Mouse (Mus musculus) midbrain, embryonic 12.5 days (tissue): ENCODE results near the gene Lrrc46. TPM values are rescaled to one million over a fixed set of nuclear protein-coding genes. Genes with fewer than 3 reads are reported as not detected.

Source experiments
- ATAC-seq: fragments of 200-750 bp; cut with Nextera tagmentation; 2 replicates; pipeline ENCODE4 v1.8.0; 2017; ENCODE audit warnings: low read depth, moderate TSS enrichment, moderate library complexity; ENCODE audit not compliant: low FRiP score
- H3K27ac ChIP-seq: fragments of 300-500 bp; sonication (generic); replicated peaks from 2 replicates; pipeline ENCODE4 v1.5.1; 2016; ENCODE audit warnings: mild to moderate bottlenecking
- H3K27me3 ChIP-seq: fragments of 300-500 bp; sonication (generic); 2 replicates; pipeline ENCODE4 v1.6.1; 2016; ENCODE audit warnings: mild to moderate bottlenecking
- H3K36me3 ChIP-seq: fragments of 300-500 bp; sonication (generic); 2 replicates; pipeline ENCODE4 v1.6.1; 2016
- H3K4me1 ChIP-seq: fragments of 300-500 bp; sonication (generic); 2 replicates; pipeline ENCODE4 v1.6.1; 2016
- H3K4me2 ChIP-seq: fragments of 300-500 bp; sonication (generic); replicated peaks from 2 replicates; pipeline ENCODE4 v1.6.1; 2016; ENCODE audit warnings: mild to moderate bottlenecking, moderate library complexity
- H3K4me3 ChIP-seq: fragments of 300-500 bp; sonication (generic); 2 replicates; pipeline ENCODE4 v1.5.1; 2016; ENCODE audit warnings: mild to moderate bottlenecking
- H3K9ac ChIP-seq: fragments of 300-500 bp; sonication (generic); replicated peaks from 2 replicates; pipeline ENCODE4 v1.6.1; 2016; ENCODE audit warnings: mild to moderate bottlenecking, moderate library complexity
- H3K9me3 ChIP-seq: fragments of 300-500 bp; sonication (generic); 2 replicates; pipeline ENCODE4 v1.6.1; 2016; ENCODE audit warnings: mild to moderate bottlenecking
- WGBS: fragments of 180-500 bp; shearing (Covaris S2); methylation state at CpG from one replicate; pipeline ENCODE4 v1.1.7; 2016; 5-methylcytosine and 5-hydroxymethylcytosine counted together
- polyA plus RNA-seq: library from polyadenylated mRNA; unstranded; fragments of >200 nt; fragmentation: Nextera tagmentation; extraction: Ambion mirVana; gene quantifications from 2 replicates; pipeline ENCODE4 v1.2.1, GENCODE M21; 2016

The Lrrc46 gene
- polyA plus RNA-seq, 1 experiment from 2014 or later: 2.4 TPM

DNA sequence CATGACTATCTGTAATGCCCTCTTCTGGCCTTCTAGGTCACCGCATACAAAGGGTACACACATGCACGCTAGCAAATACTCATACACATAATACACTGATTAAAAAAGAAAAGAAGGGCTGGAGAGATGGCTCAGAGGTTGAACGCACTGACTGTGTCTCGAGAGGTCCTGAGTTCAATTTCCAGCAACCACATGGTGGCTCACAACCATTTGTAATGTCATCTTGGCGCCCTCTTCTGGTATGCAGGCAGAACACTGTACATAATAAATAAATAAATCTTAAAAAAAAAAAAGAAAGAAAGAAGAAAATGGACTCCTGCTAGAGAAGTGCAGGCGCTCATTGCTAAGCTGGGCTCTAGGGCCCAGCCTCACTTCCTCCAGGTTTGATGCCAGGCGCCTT, 4.7 kb upstream of the Lrrc46 start:
- Histone ChIP-seq H3K9me3 (no peaks in the 10 kb centered on the region), H3K4me2 (no peak overlapping the region), H3K9ac (no peak overlapping the region), H3K4me1 (peaks cover 22% of the 10 kb centered on the region), H3K4me3 (no peak overlapping the region), H3K27me3 (no peaks in the 10 kb centered on the region), H3K36me3 (peaks cover 43% of the 10 kb centered on the region), H3K27ac (no peak overlapping the region)
- no peak for ATAC-seq
- WGBS: 80% methylated on average over 7 of the region's 7 CpGs

- no peak for ATAC-seq
- H3K4me1 ChIP-seq: peaks cover 16% of the 10 kb centered on the region
Observed at GRCm38 (mm10) chr11:97044902-97045301, 3.7 kb upstream of the Lrrc46 start.

GRCm38 (mm10) chr11:97040301-97041021, 746 bp downstream of the Lrrc46 start:
- H3K4me1 ChIP-seq: peaks cover 16% of the 10 kb centered on the region
- H3K9ac ChIP-seq: no peak overlapping the region
- H3K4me2 ChIP-seq: peak overlapping the region; percentile 62
- H3K4me3 ChIP-seq: peak overlapping the region; percentile 72
- ATAC-seq: no peak
- H3K27ac ChIP-seq: no peak overlapping the region
- no peaks in the 10 kb centered on the region for H3K27me3 ChIP-seq
- H3K36me3 ChIP-seq: peaks cover 18% of the 10 kb centered on the region
- WGBS: 46% methylated on average over 12 of the region's 12 CpGs
- H3K9me3 ChIP-seq: no peaks in the 10 kb centered on the region

More at GRCm38 (mm10) chr11:97044902-97045301, 3.7 kb upstream of the Lrrc46 start:
- no peak overlapping the region for H3K4me3 ChIP-seq
- no peak overlapping the region for H3K9ac ChIP-seq
- no peak overlapping the region for H3K4me2 ChIP-seq
- no peaks in the 10 kb centered on the region for H3K27me3 ChIP-seq
- no peaks in the 10 kb centered on the region for H3K9me3 ChIP-seq
- no peak overlapping the region for H3K27ac ChIP-seq
- 95% methylated on average over 8 of the region's 8 CpGs for WGBS
- peaks cover 43% of the 10 kb centered on the region for H3K36me3 ChIP-seq

GRCm38 (mm10) chr11:97038881-97039280, 2.3 kb downstream of the Lrrc46 start:
- Histone ChIP-seq H3K4me3 (no peak overlapping the region), H3K9me3 (no peaks in the 10 kb centered on the region), H3K27ac (no peak overlapping the region), H3K27me3 (no peaks in the 10 kb centered on the region), H3K36me3 (peaks cover 8% of the 10 kb centered on the region), H3K4me2 (no peak overlapping the region), H3K4me1 (peaks cover 16% of the 10 kb centered on the region), H3K9ac (no peak overlapping the region)
- 85% methylated on average over 7 of the region's 7 CpGs for WGBS
- no peak for ATAC-seq

DNA sequence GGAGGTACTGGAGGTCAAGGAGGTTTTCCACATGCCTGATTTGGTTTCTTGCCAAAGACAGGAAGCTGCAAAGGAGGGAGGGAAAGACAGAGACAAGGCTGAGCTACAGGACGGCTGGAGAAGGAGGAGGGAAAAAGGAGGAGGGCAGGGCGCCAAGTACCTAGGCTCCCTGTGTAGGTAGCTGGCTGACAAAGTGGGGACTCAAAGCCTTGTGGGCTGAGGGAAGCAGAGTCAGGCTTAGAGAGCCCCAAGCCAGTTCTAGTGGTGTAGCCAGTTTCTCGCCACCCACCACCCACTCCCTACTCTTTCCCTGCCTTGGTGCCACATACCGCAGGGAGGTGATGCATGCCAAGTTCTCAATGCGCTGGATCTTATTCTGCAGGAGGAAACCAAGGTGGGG, 5.1 kb downstream of the Lrrc46 start:
- Histone ChIP-seq H3K4me2 (no peak overlapping the region), H3K36me3 (peaks cover 7% of the 10 kb centered on the region; the same call in 1 of the 2 replicates), H3K4me3 (no peak overlapping the region), H3K27me3 (no peaks in the 10 kb centered on the region; the same call in 1 of the 2 replicates), H3K9ac (no peak overlapping the region), H3K27ac (no peak overlapping the region), H3K4me1 (0 out of 2 replicates have a peak, but pooled peaks cover 4% of the 10 kb centered on the region), H3K9me3 (no peaks in the 10 kb centered on the region)
- 80% methylated on average over 5 of the region's 5 CpGs for WGBS
- ATAC-seq: no peak

- no peak for ATAC-seq
- peaks cover 9% of the 10 kb centered on the region for H3K4me1 ChIP-seq
- no peak overlapping the region for H3K27ac ChIP-seq
- H3K9me3 ChIP-seq: no peaks in the 10 kb centered on the region
- no peak overlapping the region for H3K4me3 ChIP-seq
- H3K4me2 ChIP-seq: no peak overlapping the region
- no peak overlapping the region for H3K9ac ChIP-seq
- 94% methylated on average over 4 of the region's 4 CpGs for whole genome bisulfite sequencing
- peaks cover 7% of the 10 kb centered on the region; the same call in 1 of the 2 replicates for H3K36me3 ChIP-seq
- H3K27me3 ChIP-seq: no peaks in the 10 kb centered on the region; the same call in 1 of the 2 replicates
Observed at GRCm38 (mm10) chr11:97033781-97034180, 7.4 kb downstream of the Lrrc46 start.

DNA sequence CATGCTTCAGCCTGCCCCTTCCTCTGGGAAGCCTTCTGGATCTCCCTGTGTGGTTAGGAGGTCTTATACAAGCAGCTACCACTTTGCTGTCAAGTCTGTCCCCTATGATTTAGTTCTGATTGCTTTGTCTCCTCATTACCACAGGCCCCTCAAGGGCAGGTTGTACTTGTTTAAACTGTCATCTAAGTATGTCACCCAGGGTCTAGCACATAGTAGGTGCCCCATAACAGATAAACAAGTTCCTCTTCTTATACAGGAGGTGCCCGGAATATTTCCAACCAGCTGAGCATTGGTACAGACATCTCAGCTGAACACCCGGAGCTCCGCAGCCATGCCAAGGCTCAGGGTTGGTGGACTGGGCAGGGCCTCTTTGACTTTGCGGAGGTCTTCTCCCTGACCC, 8.7 kb downstream of the Lrrc46 start:
- Histone ChIP-seq H3K27ac (no peak overlapping the region), H3K4me2 (no peak overlapping the region), H3K36me3 (peaks cover 7% of the 10 kb centered on the region; the same call in 1 of the 2 replicates), H3K27me3 (no peaks in the 10 kb centered on the region; the same call in 1 of the 2 replicates), H3K9me3 (no peaks in the 10 kb centered on the region), H3K4me1 (peaks cover 9% of the 10 kb centered on the region), H3K9ac (no peak overlapping the region), H3K4me3 (no peak overlapping the region)
- WGBS: 94% methylated on average over 4 of the region's 4 CpGs
- ATAC-seq: no peak

GRCm38 (mm10) chr11:97031977-97032376, 9.2 kb downstream of the Lrrc46 start:
- Histone ChIP-seq H3K36me3 (peaks cover 7% of the 10 kb centered on the region; the same call in 1 of the 2 replicates), H3K9ac (no peak overlapping the region), H3K9me3 (no peaks in the 10 kb centered on the region), H3K4me1 (peaks cover 9% of the 10 kb centered on the region), H3K4me2 (no peak overlapping the region), H3K27ac (no peak overlapping the region), H3K27me3 (no peaks in the 10 kb centered on the region; the same call in 1 of the 2 replicates), H3K4me3 (no peak overlapping the region)
- WGBS: 84% methylated on average over 12 of the region's 12 CpGs
- ATAC-seq: no peak

DNA sequence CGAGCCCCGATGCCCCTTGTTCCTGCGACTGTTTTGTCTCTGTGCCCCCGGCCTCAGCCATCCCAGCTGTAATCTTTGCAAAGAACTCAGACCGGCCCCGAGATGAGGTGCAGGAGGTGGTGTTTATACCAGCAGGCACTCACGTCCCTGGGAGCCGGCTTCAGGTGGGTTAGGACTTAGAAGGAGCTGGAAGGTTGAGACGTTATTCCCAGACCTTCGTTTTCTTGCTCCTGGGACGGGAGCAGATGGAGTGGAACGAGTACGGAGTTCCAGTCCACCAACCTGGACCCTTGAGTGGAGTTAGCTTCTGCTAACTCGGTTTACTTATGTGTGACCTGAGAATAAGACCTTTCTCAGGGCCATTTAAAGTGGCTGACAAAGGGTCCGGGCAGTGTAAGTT, 10.8 kb downstream of the Lrrc46 start:
- no peak for ATAC-seq
- H3K36me3 ChIP-seq: peaks cover 7% of the 10 kb centered on the region; the same call in 1 of the 2 replicates
- WGBS: 19% methylated on average over 15 of the region's 15 CpGs

DNA sequence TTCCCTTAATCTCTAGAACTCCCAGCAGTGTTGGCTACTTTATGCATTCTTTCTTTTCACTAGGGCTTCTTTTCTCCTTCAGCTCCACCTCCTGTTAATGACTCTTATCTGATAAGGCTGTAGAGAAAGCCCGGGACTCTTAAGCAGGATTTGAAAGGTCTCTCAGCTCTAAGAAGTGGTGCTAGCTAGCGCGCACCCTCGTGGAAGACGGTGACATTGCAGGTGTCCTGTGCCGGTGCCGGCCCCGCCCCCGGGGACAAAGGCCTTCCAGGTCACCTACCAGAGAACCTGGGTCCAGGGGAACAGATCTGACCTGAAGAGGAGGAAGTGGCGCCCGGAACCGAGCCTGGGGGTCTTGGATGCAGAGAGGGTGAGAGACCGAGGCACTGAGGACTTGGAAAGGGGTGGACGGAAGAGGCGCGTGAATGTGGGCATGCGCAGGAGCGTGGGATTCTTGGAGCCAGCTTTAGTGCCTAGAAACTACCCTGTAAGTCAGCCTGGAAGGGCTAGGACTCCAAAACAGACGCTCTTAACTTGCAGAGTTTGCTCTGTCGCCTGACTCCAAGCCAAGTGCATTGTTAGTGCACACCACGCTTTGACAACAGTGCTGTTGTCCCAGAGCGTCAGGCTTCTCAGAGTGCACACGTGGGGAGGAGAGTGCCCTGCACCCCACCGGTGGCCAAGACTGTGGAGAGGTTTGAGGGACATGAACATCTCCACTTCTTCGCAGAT, 11.4 kb downstream of the Lrrc46 start, which contains the start of gene Scrn2:
Gene Scrn2, plus strand, starts transcription at position 253 of the 732 bp plus-strand sequence.
- Histone ChIP-seq H3K4me1 (peaks cover 21% of the 10 kb centered on the region), H3K9me3 (no peaks in the 10 kb centered on the region)

More for the DNA sequence above, 10.8 kb downstream of the Lrrc46 start:
- peaks cover 15% of the 10 kb centered on the region for H3K4me1 ChIP-seq
- no peaks in the 10 kb centered on the region for H3K9me3 ChIP-seq
- H3K27ac ChIP-seq: no peak overlapping the region
- H3K9ac ChIP-seq: peak overlapping the region; percentile 72
- peak overlapping the region; percentile 69 for H3K4me3 ChIP-seq
- peak overlapping the region; percentile 82 for H3K4me2 ChIP-seq
- peaks cover 4% of the 10 kb centered on the region; the same call in 1 of the 2 replicates for H3K27me3 ChIP-seq

GRCm38 (mm10) chr11:97025721-97026344, 15.4 kb downstream of the Lrrc46 start:
- no peak overlapping the region; the same call in 1 of the 2 replicates for H3K9ac ChIP-seq
- under 1% methylated on average over 17 of the region's 17 CpGs for WGBS
- H3K4me2 ChIP-seq: peak overlapping the region; percentile 52
- H3K36me3 ChIP-seq: no peaks in the 10 kb centered on the region
- H3K9me3 ChIP-seq: no peaks in the 10 kb centered on the region
- peak overlapping the region; percentile 71 for H3K27ac ChIP-seq
- ATAC-seq: peak; percentile 48
- peaks cover 37% of the 10 kb centered on the region for H3K4me1 ChIP-seq
- peaks cover 50% of the 10 kb centered on the region for H3K27me3 ChIP-seq
- H3K4me3 ChIP-seq: peak overlapping the region; percentile 26

More for the DNA sequence above, 11.4 kb downstream of the Lrrc46 start, which contains the start of gene Scrn2:
- peak within 1 kb of the TSS; percentile 68; the same call in 1 of the 2 replicates for H3K27ac ChIP-seq
- ATAC-seq: peak; percentile 77
- H3K9ac ChIP-seq: peak within 1 kb of the TSS; percentile 72
- peak within 1 kb of the TSS; percentile 82 for H3K4me2 ChIP-seq
- H3K27me3 ChIP-seq: peaks cover 10% of the 10 kb centered on the region
- 2% methylated on average over 25 of the region's 25 CpGs for WGBS
- peaks cover 7% of the 10 kb centered on the region; the same call in 1 of the 2 replicates for H3K36me3 ChIP-seq
- peak within 1 kb of the TSS; percentile 69 for H3K4me3 ChIP-seq
